Mouse (Mus musculus) frontal cortex, adult 2 months (tissue): ENCODE data around the gene Fmn2. TPM values are rescaled to one million over a fixed set of nuclear protein-coding genes. Genes with fewer than 3 reads are reported as not detected.

ENCODE experiments used
- DNase-seq, 2 experiments: peaks; one replicate each; pipeline ENCODE4 v3.0.0; 2022; ENCODE audit warnings: low spot score in 1 of 2; ENCODE audit errors: extremely low spot score in 1 of 2
- polyA plus RNA-seq: library from polyadenylated mRNA; depleted of rRNA; stranded (reverse); fragments of >200 nt; gene quantifications from 2 replicates; pipeline ENCODE4 v1.2.3, GENCODE M21; 2012

Gene Fmn2
- polyA plus RNA-seq, 1 experiment: 32.0 TPM

GRCm38 (mm10) chr1:174654565-174654964, 152.9 kb downstream of the Fmn2 start:
- peak in 1 of 2 experiments; percentile 19 for DNase-seq

- DNase-seq: no peak
Measured at GRCm38 (mm10) chr1:174655354-174655753, 153.7 kb downstream of the Fmn2 start.

- no peak for DNase-seq
Measured at GRCm38 (mm10) chr1:174656554-174656953, 154.9 kb downstream of the Fmn2 start.

GRCm38 (mm10) chr1:174659459-174660223, 158.0 kb downstream of the Fmn2 start:
- DNase-seq: no peak

GRCm38 (mm10) chr1:174665116-174665515, 163.5 kb downstream of the Fmn2 start:
- no peak for DNase-seq

- no peak for DNase-seq
Measured at GRCm38 (mm10) chr1:174669132-174669531, 167.5 kb downstream of the Fmn2 start.

GRCm38 (mm10) chr1:174670846-174671245, 169.2 kb downstream of the Fmn2 start:
- no peak for DNase-seq

GRCm38 (mm10) chr1:174674586-174674985, 173.0 kb downstream of the Fmn2 start:
- DNase-seq: no peak

- no peak for DNase-seq
Measured at GRCm38 (mm10) chr1:174675316-174675715, 173.7 kb downstream of the Fmn2 start.

GRCm38 (mm10) chr1:174676187-174676586, 174.6 kb downstream of the Fmn2 start:
- no peak for DNase-seq

GRCm38 (mm10) chr1:174677211-174677610, 175.6 kb downstream of the Fmn2 start:
- no peak for DNase-seq

GRCm38 (mm10) chr1:174689301-174689700, 187.7 kb downstream of the Fmn2 start:
- DNase-seq: no peak

GRCm38 (mm10) chr1:174700871-174701270, 199.2 kb downstream of the Fmn2 start:
- DNase-seq: no peak

- DNase-seq: no peak
Measured at GRCm38 (mm10) chr1:174701835-174702234, 200.2 kb downstream of the Fmn2 start.

- DNase-seq: peak in 1 of 2 experiments; percentile 9
Measured at GRCm38 (mm10) chr1:174703909-174704308, 202.3 kb downstream of the Fmn2 start.

GRCm38 (mm10) chr1:174719729-174720458, 218.3 kb downstream of the Fmn2 start:
- DNase-seq: no peak

GRCm38 (mm10) chr1:174728771-174729170, 227.1 kb downstream of the Fmn2 start:
- DNase-seq: no peak

- DNase-seq: no peak
Measured at GRCm38 (mm10) chr1:174732715-174733114, 231.1 kb downstream of the Fmn2 start.

GRCm38 (mm10) chr1:174738958-174739357, 237.3 kb downstream of the Fmn2 start:
- no peak for DNase-seq

GRCm38 (mm10) chr1:174742667-174743066, 241.0 kb downstream of the Fmn2 start:
- DNase-seq: no peak

GRCm38 (mm10) chr1:174748520-174748919, 246.9 kb downstream of the Fmn2 start:
- no peak for DNase-seq
